Mouse (Mus musculus) cerebellum, adult 2 months (tissue): ENCODE results near the gene Mmel1.

Experiments used
- CTCF ChIP-seq: fragments of 200-500 bp; IDR thresholded peaks from 2 replicates; pipeline ENCODE4 v1.5.1; 2011; ENCODE audit warnings: low read depth, mild to moderate bottlenecking, control low read depth, low read length, moderate library complexity, borderline replicate concordance; ENCODE audit not compliant: insufficient read depth
- POLR2A ChIP-seq: fragments of 200-500 bp; IDR thresholded peaks from 2 replicates; pipeline ENCODE4 v1.6.1; 2011; ENCODE audit warnings: low read length, control low read depth, borderline replicate concordance; ENCODE audit not compliant: insufficient read depth

DNA sequence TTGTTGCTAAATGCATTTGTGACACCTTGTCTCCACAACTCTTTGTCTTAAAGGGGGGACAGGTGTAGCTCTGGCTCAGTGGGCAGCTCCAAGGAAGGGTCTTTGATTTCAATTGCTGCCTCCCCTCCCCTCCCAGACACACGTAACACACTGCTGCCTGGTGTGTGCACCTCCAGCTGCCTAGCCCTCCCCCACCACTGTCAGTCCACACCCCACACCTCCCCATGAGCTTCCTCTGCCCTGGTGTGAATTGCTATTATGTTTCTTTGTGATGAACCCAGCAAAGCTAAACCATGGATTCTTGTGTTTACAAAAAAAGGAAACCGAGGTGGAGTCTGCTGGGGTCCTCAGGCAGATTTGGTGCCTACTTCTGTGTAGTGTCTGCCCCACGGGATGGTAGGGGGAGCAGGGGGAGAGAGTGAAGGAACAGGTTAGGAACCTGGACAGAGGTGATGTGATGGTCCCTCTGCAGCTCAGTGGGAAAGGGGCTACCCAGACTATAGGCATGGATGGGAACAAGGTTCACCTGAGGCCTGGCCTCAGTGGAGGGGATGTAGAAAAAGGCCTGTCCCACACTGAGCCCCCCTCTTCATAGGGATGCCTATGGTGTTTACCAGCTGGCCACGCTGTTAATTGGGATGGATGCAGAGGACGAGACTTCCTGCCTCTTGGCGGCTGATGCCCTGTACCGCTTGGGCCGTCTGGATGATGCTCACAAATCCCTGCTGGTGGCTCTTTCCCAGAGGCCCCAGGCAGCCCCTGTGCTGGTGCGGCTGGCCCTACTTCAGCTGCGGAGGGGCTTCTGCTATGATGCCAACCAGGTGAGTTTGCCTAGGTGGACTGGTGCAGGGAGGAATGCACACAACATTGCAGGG, 11.8 kb upstream of the Mmel1 start:
- TF ChIP-seq POLR2A (no peak), CTCF (no peak)
